Mouse (Mus musculus) gonadal fat pad, adult 2 months (tissue): Measurements from ENCODE around the gene Ppard. TPM values are rescaled to one million over a fixed set of nuclear protein-coding genes. Genes with fewer than 3 reads are reported as not detected.
A peak's percentile ranks its signal among the peaks of the same experiment; 100 is the strongest.
"Not testable (repeated sequence)": the region's sequence is repeated elsewhere in the genome, so short reads cannot be mapped to it uniquely, and the experiment has no call there.

ENCODE experiments used
- DNase-seq: peaks from one replicate; pipeline ENCODE4 v3.0.0-alpha.2; 2012; ENCODE audit warnings: low read depth
- polyA plus RNA-seq: library from polyadenylated mRNA; depleted of rRNA; stranded (reverse); fragments of >200 nt; gene quantifications from 2 replicates; pipeline ENCODE4 v1.2.3, GENCODE M21; 2012

Gene Ppard
- polyA plus RNA-seq, 1 experiment, result 40.7 TPM

GRCm38 (mm10) chr17:28315611-28316160 lies 83.2 kb downstream of the Ppard start:
- no peak for DNase-seq

GRCm38 (mm10) chr17:28316476-28316875 lies 84.0 kb downstream of the Ppard start:
- DNase-seq, result no peak

GRCm38 (mm10) chr17:28317091-28317490 lies 84.6 kb downstream of the Ppard start:
- DNase-seq, result no peak

DNA sequence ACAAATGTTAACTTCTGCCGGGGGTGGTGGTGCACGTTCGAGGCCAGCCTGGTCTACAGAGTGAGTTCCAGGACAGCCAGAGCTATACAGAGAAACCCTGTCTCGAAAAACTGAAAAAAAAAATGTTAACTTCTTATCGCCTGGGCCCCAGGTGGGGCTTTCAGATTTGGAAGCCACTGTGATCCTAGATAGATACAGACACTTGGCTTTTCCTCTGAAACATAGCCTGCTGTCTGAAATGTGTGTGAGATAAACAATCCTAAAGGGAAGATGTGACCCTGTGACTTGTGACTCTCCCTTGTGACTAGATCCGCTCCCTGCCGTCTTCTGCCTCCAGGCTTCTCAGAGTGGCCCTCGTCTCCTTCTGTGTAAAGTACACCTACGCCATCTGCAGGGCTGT lies 85.2 kb downstream of the Ppard start:
- no peak for DNase-seq

- DNase-seq, result no peak
These were observed 89.2 kb downstream of the Ppard start for GRCm38 (mm10) chr17:28321700-28322099.

DNA sequence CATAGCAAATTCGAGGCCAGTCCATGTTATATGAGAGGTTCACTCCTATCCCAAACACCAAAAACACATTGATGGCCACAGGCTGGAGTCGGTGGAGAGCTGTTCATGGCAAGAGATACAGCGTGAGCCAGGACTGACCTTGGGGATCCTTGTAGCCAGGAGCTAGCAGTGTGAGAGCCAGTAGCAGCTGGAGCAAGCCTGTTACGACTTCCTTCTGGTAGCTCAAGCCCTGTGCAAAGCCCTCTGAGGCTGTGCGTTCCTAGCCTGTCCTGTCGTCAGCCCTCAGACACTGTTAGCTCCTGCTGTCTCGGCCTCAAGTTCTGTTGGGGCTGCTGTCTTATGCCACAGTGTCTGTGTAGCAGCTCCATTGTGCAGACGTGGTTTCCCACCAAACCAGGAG lies 91.3 kb downstream of the Ppard start:
- DNase-seq, result no peak

DNA sequence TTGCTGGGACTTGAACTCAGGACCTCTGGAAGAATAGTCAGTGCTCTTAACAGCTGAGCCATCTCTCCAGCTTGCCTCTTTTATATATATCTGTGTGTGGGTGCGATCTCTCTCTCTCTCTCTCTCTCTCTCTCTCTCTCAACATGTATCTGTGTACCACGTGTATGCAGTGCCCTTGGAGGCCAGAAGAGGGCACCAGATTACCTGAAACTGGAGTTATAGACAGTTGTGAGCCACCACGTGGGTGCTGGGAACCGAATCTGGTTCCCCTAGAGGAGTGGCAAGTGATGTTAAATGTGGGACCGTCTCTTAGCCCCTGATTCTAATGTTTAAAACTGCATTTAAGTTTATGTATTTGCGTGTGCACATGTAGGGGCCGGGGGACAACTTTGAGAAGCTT lies 91.9 kb downstream of the Ppard start:
- DNase-seq, result not testable (repeated sequence)

DNA sequence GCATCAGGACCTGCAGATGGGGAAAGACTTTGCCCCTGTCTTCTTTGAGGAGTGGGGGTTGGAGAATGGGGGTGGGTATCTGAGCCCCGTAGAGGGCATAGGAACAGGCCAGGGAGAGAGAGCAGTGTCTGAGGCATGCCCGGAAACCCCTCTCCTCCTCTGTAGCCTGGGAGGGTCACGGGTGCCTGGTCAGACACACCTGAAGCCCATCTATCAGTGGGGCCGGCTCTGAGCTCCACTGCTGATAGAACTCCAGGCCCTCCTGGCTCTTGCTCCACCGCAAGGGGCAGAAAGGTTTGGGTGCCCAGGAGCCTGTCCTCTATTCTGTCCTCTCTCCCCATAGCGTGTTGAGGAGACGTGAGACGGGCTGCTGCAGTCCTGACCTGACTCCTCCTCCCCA lies 93.3 kb downstream of the Ppard start:
- DNase-seq, result no peak

- no peak for DNase-seq
These were observed 94.5 kb downstream of the Ppard start for GRCm38 (mm10) chr17:28326951-28327350.

GRCm38 (mm10) chr17:28327673-28328325 lies 95.3 kb downstream of the Ppard start:
- DNase-seq, result peak; percentile 67

DNA sequence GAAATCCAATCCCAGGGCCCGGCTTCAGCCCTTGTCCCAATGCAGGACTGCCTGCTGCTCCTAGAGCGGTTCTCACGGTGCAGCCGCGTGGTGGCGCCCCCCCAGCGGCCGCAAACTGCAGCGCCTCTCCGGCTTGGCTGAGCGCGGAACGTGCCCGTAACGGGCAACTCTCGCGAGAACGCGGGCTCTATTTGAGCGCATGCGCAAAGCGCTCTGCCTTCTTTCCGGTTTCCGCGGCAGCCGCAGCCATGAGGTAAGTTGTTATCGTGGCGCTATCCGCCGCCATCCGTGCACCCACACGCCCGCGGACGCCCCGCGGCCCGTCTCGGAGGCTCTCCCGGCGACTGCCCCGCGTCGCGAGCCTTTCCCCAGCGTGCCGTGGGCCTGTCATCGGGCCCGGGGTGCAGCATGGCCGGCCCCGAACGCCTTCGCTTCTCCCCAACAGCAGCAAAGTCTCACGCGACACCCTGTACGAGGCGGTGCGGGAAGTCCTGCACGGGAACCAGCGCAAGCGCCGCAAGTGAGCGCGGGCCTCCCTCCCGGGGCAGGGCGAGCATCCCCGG lies 95.9 kb downstream of the Ppard start, which contains the start of gene Rpl10a:
TSS of gene Rpl10a (plus strand) at position 106 of the 563 bp plus-strand sequence.
- no peak for DNase-seq

DNA sequence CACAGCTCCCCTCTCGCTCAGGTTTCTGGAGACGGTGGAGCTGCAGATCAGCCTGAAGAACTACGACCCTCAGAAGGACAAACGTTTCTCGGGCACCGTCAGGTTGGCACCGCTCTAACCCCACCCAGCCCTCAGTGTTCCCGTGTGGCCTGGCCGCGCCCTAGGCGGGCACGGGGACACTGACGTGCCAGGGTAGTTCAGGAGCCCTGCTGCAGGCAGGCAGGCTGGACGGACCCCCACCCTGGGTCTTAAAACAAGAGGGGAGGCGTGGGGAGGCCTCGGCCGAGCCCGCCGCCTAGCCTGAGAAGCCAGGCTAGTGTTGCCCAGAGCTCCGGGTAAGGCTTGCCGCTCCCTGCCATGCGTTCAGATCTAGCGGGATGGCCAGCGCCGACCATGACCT lies 96.4 kb downstream of the Ppard start:
- no peak for DNase-seq

GRCm38 (mm10) chr17:28329503-28330231 lies 97.2 kb downstream of the Ppard start:
- DNase-seq, result no peak

DNA sequence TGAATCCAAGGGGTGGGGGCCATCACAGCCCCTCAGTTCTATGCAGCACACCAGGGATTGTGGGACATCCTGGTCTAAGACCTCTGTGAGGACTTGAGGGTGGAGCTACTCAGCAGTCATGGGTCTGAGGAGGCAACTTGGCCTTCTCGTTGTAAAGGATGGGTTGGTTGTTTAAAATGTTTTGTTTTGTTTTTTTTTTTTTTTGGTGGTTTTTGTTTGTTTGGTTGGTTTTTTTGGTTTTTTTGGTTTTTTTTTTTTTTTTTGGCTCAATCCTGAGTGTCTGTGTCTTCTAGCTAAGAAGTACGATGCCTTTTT lies 97.7 kb downstream of the Ppard start:
- DNase-seq, result no peak

DNA sequence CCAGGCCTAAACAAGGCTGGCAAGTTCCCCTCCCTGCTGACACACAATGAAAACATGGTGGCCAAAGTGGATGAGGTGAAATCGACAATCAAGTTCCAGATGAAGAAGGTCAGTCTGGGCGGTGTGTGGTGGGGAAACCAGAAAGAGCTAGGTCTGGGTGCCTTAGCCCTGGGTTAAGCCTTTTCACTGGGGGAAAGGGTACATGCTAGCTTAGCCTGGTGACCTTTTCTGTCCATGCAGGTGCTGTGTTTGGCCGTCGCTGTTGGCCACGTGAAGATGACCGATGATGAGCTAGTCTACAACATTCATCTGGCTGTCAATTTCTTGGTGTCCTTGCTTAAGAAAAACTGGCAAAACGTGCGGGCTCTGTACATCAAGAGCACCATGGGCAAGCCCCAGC lies 98.1 kb downstream of the Ppard start:
- DNase-seq, result not testable (repeated sequence)

DNA sequence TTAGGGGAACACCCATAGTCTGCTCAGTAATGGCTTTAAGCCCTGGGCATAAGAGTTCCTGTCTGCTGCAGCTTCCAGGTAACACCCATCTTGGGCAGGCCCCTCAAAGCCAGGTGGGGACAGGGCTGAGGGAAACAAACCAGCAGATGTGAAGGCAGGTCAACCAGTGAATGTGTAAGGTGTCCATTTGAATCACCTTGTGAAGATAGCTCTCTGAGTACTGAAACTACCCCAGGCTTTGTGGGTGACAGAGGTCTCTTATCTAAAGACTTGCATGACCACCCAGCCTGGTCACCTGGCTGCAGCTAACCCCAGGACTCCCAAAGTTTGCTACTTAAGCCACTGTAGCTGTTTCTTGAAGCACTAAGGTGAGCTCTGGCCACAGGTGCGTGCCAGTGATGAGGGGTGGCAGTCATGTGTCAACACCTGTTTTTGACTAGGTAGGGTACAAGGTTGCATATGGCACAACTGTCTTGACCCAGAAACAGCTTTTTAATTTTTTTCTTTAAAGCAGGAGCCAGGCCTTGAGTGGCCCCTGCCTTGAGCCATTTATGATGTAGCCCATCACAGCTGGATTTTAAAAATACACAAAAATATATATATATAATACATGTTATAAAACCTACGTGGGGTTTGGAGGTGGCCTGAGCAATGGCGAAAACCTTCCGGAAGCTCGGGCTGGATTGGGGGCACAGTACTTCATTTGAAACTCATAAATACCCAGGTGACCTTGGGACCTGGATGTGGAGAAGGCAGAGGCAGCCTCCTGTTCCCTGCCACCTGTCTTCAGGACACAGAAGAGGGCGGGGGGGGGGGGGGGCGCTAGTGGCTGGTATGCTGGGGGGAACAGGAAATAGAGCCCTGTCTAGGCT lies 99.0 kb downstream of the Ppard start:
- DNase-seq, result no peak

GRCm38 (mm10) chr17:28332113-28332914 lies 99.8 kb downstream of the Ppard start:
- DNase-seq, result no peak

- no peak for DNase-seq
These were observed 100.5 kb downstream of the Ppard start for GRCm38 (mm10) chr17:28332915-28333546.

- DNase-seq, result no peak
These were observed 102.8 kb downstream of the Ppard start for GRCm38 (mm10) chr17:28335267-28335666.

DNA sequence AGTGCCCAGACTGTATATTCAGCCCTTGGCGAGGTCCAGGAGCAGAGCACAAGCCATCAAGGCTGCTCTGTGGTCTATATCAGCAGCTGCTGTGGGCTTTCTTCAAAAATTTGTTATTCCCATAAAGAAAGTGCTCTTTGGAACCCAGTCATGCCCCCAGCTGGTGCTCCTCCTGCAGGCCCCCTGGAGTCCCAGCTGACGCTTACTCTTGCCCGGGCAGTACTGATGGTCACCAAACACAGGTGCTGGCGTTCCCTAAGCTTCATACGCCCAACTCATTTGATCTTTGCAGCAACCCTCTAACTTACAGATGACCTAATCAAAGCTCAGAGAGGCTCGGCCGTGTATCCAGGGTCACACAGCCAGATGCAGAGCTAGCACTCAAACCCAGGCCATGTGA lies 105.0 kb downstream of the Ppard start:
- DNase-seq, result no peak

GRCm38 (mm10) chr17:28340578-28340977 lies 108.1 kb downstream of the Ppard start:
- no peak for DNase-seq
